In genomic region chr7:127121911-127122270, GRCm38 (mm10) we compare ENCODE assay signal across 9 mouse cellular contexts. TPM values are rescaled to one million over a fixed set of nuclear protein-coding genes. Genes with fewer than 3 reads are reported as not detected.
A peak's percentile ranks its signal among the peaks of the same experiment; 100 is the strongest.
DNase-seq lines count a peak whose midpoint lies in the region; ATAC-seq and TF ChIP-seq lines count a peak whose summit lies in the region.
"Had no signal": no experiment of that assay in that cellular context is flagged by ENCODE, and none has a peak within 500 bp of the region (broad histone marks: within the 10 kb centered on the region; RNA-seq: fewer than 3 reads in every experiment).

Gene Qprt (minus strand): TSS chr7:127122226.

- intact Hi-C loops in heart, postnatal 10 days (cut with DNase I) = no loop called here
- intact Hi-C loops in left cerebral cortex, postnatal 4 days (cut with DNase I) = no loop called here

- H3K9ac ChIP-seq in heart, embryonic 12.5 days = peak within 1 kb of the TSS; percentile 35
- H3K9ac ChIP-seq in intestine, postnatal 0 days (ENCODE audit: low read depth, low read length) = no peak within 1 kb of the TSS
- H3K9ac ChIP-seq in liver, embryonic 11.5 days (ENCODE audit: low read depth, low read length) = peak within 1 kb of the TSS; percentile 48

- ATAC-seq in heart, embryonic 12.5 days (ENCODE audit: insufficient number of reproducible peaks, low FRiP score) = no peak
- ATAC-seq in intestine, postnatal 0 days = no peak
- ATAC-seq in liver, embryonic 11.5 days (replicated peaks; ENCODE audit: low FRiP score) = peak; percentile 61
- no peak for ATAC-seq in activated CD4-positive, CD25-positive, alpha-beta regulatory T cell, adult 4 months

- no peak within 1 kb of the TSS for H3K27ac ChIP-seq in heart, embryonic 12.5 days (ENCODE audit: poor library complexity, severe bottlenecking)
- H3K27ac ChIP-seq in intestine, postnatal 0 days (ENCODE audit: low read depth, low read length) = peak within 1 kb of the TSS; percentile 35; the same call in 1 of the 2 replicates
- H3K27ac ChIP-seq in liver, embryonic 11.5 days (ENCODE audit: low read depth, low read length) = peak within 1 kb of the TSS; percentile 63

- WGBS in heart, embryonic 12.5 days = 11% methylated on average over 7 of the region's 7 CpGs
- 32% methylated on average over 7 of the region's 7 CpGs for WGBS in intestine, postnatal 0 days
- 16% methylated on average over 7 of the region's 7 CpGs for WGBS in liver, embryonic 11.5 days

- H3K36me3 ChIP-seq in heart, embryonic 12.5 days = no peaks in the 10 kb centered on the region
- no peaks in the 10 kb centered on the region for H3K36me3 ChIP-seq in intestine, postnatal 0 days (ENCODE audit: control insufficient read depth, insufficient read depth)
- H3K36me3 ChIP-seq in liver, embryonic 11.5 days (ENCODE audit: control insufficient read depth, insufficient read depth, low read length) = no peaks in the 10 kb centered on the region

- peaks cover 11% of the 10 kb centered on the region for H3K9me3 ChIP-seq in heart, embryonic 12.5 days (replicated peaks)
- 0 out of 2 replicates have a peak, but pooled peaks cover 2% of the 10 kb centered on the region for H3K9me3 ChIP-seq in intestine, postnatal 0 days (ENCODE audit: control insufficient read depth)
- no peaks in the 10 kb centered on the region for H3K9me3 ChIP-seq in liver, embryonic 11.5 days (ENCODE audit: control insufficient read depth, low read length)

- H3K4me2 ChIP-seq in heart, embryonic 12.5 days = peak within 1 kb of the TSS; percentile 56
- H3K4me2 ChIP-seq in intestine, postnatal 0 days (replicated peaks; ENCODE audit: low read depth) = peak within 1 kb of the TSS; percentile 44
- peak within 1 kb of the TSS; percentile 48 for H3K4me2 ChIP-seq in liver, embryonic 11.5 days

- peaks cover 24% of the 10 kb centered on the region for H3K27me3 ChIP-seq in heart, embryonic 12.5 days (replicated peaks)
- no peaks in the 10 kb centered on the region for H3K27me3 ChIP-seq in intestine, postnatal 0 days (replicated peaks; ENCODE audit: control insufficient read depth, insufficient read depth, low read length)
- H3K27me3 ChIP-seq in liver, embryonic 11.5 days (replicated peaks; ENCODE audit: control insufficient read depth, insufficient read depth, low read length) = peaks cover 6% of the 10 kb centered on the region

- H3K4me1 ChIP-seq in heart, embryonic 12.5 days (replicated peaks) = peaks cover 27% of the 10 kb centered on the region
- peaks cover 19% of the 10 kb centered on the region for H3K4me1 ChIP-seq in intestine, postnatal 0 days (replicated peaks; ENCODE audit: control insufficient read depth, insufficient read depth, low read length)
- peaks cover 10% of the 10 kb centered on the region for H3K4me1 ChIP-seq in liver, embryonic 11.5 days (replicated peaks; ENCODE audit: control insufficient read depth, insufficient read depth, low read length)

- DNase-seq in heart, postnatal 10 days = no peak
- DNase-seq in ZHBTc4 (ENCODE audit: low read depth, low spot score) = peak; percentile 48
- no peak for DNase-seq in liver, embryonic 11.5 days (ENCODE audit: low spot score)
- no peak for DNase-seq in cerebellum, postnatal 25 days
- DNase-seq in left cerebral cortex, postnatal 4 days = no peak
- DNase-seq: right cerebral cortex, postnatal 4 days had no signal

- peak within 1 kb of the TSS; percentile 28 for H3K4me3 ChIP-seq in heart, embryonic 12.5 days
- H3K4me3 ChIP-seq in intestine, postnatal 0 days (ENCODE audit: low read depth, low read length) = 0 out of 2 replicates have a peak within 1 kb of the TSS, but pooled peaks have one; percentile 5
- H3K4me3 ChIP-seq in liver, embryonic 11.5 days (ENCODE audit: low read depth, low read length) = peak within 1 kb of the TSS; percentile 41

- TF ChIP-seq CTCF in intestine, postnatal 0 days (IDR thresholded peaks at IDR 0.05; ENCODE audit: low read depth) = no peak

RNA-seq across cellular contexts. Expression of gene Qprt, which starts in this region (rescaled TPM):
- polyA plus RNA-seq in heart, embryonic 12.5 days (2016; fragmentation: Nextera tagmentation; extraction: Ambion mirVana) = 5.7 and 6.1 TPM in 2 replicates
- under 1 TPM in 1 of 2 experiments, not detected in 1; 0.29 TPM for total RNA-seq in heart, postnatal 10 days (2021)
- 1.8 and 2.0 TPM in 2 replicates for polyA plus RNA-seq in intestine, postnatal 0 days (2015; fragmentation: Nextera tagmentation; extraction: Ambion mirVana)
- polyA plus RNA-seq in liver, embryonic 11.5 days (2014; fragmentation: Nextera tagmentation; extraction: Ambion mirVana) = 43.8 and 44.2 TPM in 2 replicates
- under 1 TPM in 1 of 2 experiments, not detected in 1; 0.18 TPM for total RNA-seq in left cerebral cortex, postnatal 4 days (2021)
- 10 to 100 TPM in 1 of 2 experiments, 1 to 10 TPM in 1; 9.2 to 11.7 TPM for polyA plus RNA-seq in activated CD4-positive, CD25-positive, alpha-beta regulatory T cell, adult 4 months (2017; shearing (Covaris generic))
